Mouse (Mus musculus): Measurements from ENCODE around the gene Gucd1.
"Not testable (repeated sequence)": the region's sequence is repeated elsewhere in the genome, so short reads cannot be mapped to it uniquely, and the experiment has no call there.

The Gucd1 gene

DNA sequence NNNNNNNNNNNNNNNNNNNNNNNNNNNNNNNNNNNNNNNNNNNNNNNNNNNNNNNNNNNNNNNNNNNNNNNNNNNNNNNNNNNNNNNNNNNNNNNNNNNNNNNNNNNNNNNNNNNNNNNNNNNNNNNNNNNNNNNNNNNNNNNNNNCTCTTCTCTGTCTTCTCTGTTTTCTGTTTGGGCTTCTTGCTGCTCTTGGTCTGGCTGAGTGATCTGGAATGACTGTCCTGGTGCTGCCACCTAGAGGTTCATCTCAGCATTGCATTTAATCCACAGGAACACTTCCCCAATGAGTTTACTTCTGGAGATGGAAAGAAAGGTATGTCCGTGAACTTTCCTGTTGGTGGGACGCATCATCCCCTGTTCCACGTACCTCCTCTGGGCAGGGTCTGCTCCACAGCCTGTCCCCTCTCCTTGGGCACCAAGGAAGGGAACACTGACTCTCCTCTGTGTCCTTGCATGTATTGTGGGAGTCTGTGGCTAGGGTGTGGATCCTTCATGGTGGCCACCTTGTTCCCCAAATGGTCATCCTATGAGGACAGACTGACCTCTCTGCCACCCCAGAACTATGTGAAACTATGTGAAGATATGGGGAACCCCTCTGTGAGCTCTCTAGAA lies 81.1 kb downstream of the Gucd1 start:
- peak; percentile 93 for DNase-seq (ENCODE audit: low spot score)

DNA sequence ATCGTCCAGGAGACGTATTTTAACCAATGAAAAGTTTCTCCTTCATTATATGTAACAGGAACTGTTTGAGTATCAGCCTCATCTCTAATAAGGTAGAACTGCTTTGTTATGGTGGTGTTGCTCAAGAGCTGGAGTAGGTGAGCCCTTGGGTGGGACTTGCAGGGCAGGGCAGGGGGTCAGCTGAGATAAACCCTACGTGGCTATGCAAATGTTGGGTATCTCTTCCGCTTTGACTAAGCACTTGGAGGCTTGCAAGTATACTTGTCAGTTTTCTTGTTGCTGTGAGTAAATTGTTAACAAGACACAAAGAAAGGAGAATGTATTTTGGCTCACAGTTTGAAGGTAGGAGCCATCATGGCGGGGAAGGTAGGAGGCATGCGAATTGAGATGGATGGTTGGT lies 87.1 kb downstream of the Gucd1 start:
- DNase-seq (ENCODE audit: low spot score): no peak

DNA sequence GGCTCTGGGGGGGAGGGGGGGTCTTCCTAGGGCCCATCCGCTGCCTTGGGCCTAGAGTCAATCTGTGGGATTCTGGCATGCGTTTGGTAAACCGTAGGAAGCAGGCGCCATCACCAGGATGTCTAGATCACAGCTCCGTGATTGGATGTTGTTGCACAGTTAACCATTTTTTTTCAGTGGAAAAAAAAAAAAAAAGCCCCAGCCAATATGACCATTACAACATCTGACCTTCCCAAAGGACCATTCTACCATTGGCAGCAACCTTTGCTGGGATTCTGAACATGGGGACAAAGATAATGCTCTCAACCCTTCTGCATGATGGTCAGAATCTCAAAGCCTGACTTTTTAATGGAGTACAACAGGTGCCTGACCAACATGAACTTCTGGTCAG lies 87.6 kb downstream of the Gucd1 start:
- DNase-seq (ENCODE audit: low spot score): no peak

DNA sequence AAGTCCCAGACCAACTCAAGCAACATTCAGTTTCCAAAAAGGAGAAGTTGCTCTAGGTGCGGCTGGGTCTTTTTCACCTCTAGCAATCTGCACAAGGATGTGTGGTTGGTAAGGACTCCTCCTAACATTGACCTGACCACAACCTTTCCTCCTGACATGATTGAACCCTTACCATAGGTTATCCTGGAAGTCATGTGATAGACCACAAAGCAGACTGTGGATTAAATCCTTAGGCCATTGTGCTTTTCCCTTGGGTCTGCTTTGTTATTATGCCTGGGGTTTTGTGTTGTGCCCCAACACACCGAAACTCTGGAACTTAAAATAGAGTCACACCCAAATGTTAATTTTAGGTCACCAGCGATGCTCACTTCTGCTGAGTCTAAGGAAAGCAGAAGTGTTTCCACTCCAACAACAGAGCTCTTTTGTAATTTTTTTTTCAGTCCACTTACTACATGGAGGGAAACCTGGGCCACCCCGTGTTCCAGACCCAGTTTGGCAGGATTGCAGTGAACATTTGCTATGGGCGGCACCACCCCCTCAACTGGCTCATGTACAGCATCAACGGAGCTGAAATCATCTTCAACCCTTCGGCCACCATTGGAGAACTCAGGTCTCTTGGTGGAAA lies 88.1 kb downstream of the Gucd1 start:
- no peak for DNase-seq (ENCODE audit: low spot score)

DNA sequence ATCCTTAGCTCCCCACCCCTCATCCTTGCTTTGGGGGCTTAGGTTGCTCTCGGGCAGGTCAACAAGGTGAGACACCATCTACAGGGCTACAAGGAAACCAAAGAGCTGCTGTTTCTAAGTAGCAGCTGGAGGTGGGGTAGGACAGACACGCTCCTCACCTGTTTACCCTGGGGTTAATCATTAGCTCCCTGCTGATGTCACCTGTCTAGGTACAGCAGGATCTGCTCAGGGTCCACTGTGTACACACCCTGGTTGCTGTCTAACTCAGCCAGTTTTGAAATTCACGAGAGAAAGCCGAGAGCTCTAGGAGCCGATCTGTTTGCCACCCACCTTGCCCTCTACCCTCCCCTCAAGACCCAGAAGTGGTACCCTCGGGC lies 88.8 kb downstream of the Gucd1 start:
- no peak for DNase-seq (ENCODE audit: low spot score)

DNA sequence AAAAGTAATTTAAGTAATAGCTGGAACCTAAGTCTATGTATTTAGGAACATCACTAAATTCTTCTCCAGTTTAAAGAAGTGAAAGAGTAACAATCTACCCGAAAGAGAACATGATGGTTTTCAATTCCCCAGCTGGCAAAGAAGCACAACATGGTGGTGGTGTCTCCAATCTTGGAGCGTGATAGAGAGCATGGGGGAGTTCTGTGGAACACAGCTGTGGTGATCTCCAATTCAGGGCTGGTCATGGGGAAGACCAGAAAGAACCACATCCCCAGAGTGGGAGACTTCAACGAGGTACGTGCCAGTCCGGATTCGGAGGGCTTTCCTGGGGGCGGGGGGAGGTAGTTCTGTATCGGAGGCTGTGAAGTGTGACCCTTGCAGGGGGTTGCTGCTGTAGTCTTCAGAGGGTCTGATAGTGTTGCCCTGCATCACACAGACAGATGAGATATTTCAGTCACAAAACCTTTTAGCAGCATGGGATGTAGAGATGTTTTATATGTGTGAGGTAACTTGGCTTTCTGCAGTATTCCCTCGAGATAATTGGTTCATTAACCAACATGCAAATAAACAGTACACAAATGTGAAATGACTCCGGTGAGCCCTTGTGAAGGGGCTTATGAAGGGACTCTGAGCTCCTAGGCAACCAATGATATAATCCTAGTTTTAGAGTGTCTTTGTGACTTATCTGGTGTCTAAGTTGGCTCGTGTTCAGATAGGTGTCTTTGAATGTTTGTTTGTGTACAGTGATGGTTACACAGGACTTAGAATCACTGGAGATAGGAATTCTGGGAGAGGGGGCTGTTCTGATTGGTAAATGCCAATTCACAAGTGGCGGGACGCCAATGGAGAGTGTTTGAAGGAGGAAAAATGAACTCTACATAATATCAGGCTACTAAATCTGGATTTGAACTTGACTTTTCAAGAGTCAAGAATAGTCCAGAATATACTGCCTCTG lies 89.4 kb downstream of the Gucd1 start:
- no peak for DNase-seq (ENCODE audit: low spot score)

DNA sequence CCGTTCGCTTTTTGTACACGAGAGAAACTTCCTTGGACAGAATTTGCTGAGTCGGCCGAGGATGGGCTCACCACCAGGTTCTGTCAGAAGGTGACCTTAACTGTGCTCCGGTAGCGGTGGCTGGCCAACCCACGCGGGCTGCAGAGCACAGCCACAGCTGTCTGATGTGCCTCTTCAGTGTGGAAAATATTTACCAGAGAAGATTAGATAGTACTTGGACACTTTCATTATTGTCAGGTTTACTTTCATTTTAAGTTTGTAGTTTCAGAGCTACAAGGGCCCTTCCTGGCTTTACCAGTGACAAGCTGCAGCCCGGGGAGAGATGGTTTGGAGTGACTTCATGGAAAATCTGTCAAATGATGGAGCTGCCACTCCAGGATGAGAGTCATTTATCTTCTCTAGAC lies 93.3 kb downstream of the Gucd1 start:
- no peak for DNase-seq (ENCODE audit: low spot score)

DNA sequence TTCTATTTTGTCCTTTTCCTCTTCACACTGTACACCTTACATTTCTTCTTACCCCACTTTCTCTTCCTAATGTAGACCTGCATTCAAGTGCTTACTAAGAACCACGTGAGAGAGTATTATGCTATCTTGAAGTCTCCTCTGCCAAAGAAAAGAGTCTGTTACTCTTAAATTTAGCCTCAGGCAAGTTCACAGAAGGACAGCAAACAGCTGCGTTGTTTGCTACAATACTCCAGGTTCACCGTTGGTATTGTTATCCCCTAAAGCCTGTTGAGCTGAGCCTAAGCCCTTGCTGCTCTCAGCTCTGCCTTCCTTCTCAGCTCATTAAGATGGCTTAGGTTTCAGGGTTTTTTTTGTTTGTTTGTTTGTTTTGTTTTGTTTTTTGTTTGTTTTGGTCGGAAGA lies 99.0 kb downstream of the Gucd1 start:
- no peak for DNase-seq (ENCODE audit: low spot score)

DNA sequence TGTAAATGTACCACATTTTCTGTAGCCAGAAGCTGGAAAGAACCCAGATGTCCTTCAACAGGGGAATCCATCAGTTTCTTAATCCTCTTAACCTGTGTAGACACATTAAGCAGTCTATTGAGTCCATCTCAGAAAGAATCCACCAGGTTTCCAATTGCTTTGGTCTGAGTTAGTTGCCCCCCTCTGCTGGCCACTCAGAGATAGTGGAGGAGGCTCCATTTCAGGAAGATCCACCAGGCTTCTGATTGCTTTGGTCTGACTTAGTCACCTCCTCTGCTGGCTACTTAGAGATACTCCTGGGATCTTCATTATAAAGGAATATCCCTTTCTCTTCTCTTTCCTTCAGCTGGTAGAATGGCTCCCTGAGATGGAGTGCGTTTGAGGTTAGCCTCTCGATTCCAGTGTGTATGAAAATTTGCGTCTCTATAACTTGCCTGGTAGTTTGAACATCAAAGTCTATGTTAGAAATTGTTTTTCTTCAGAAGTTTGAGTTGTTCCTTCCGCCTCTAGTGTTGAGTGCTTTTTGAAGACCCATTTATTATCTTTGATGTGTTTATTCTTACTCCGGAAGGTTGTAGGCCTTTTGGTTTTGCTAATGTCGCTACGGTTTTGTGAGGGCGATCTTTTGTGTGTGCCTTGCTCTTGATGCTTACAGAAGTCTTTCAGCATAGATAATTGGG lies 100.3 kb downstream of the Gucd1 start:
- DNase-seq (ENCODE audit: low spot score): no peak

DNA sequence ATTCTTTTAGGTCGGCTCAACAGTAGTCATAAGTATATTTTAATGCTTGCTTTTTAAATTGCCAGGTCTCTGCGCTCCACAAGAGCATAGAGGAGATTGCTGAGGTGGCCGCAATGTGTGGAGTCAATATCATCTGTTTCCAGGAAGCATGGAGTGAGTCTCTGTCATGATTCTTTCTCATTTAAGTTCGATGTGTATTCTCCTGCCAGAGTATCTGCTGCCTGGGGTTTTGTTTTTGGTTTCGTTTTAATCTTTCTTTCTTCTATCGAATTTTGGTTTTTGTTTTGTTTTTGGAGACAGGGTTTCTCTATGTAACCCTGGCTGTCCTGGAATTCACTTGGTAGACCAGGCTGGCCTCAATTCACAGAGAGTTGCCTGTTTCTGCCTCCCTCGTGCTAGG lies 102.8 kb downstream of the Gucd1 start:
- DNase-seq (ENCODE audit: low spot score): no peak

DNA sequence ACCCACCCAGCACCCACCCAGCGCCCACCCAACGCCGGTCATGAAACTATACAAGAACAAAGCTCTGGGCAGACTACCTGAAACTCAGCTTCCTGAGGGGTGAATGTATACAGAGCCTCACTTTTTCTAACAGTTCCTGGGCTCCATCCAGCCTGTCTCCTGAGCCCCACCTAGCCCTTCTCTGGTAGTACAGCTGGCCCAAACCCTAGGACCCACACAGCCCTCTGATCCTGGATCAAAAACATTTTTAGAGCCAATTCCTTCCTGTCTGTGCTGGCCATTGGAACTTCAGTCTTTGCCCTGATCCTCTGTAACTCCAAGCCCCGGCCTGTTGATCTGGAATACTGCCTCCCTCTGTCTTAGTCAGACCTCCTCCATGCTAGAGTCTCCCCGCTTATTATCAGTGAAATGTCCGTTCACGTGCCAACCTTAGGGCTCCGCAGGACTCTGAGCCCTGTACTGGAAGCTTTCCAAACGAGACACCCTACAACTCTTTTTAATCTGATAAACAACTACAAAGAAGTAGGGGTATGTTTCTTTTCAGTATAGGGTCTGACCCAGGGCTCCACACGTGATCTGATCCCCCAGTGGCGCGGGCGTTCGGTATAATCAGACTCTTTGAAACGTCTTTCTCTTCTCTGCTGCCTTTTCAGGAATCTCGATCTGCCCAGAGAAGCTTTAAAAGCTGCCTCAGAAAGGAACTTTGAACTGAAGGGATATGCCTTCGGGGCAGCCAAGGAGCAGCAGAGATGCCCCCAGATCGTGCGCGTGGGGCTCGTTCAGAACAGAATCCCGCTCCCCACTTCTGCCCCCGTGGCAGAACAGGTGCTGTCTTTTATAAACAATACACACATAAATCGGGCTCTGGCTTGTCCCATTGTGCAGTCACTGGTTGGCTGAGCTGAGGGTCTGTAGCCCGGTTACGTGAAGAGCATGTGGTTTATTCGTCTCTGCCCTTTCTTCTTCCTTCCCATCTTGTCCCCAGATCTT lies 105.4 kb downstream of the Gucd1 start:
- DNase-seq (ENCODE audit: low spot score): no peak

DNA sequence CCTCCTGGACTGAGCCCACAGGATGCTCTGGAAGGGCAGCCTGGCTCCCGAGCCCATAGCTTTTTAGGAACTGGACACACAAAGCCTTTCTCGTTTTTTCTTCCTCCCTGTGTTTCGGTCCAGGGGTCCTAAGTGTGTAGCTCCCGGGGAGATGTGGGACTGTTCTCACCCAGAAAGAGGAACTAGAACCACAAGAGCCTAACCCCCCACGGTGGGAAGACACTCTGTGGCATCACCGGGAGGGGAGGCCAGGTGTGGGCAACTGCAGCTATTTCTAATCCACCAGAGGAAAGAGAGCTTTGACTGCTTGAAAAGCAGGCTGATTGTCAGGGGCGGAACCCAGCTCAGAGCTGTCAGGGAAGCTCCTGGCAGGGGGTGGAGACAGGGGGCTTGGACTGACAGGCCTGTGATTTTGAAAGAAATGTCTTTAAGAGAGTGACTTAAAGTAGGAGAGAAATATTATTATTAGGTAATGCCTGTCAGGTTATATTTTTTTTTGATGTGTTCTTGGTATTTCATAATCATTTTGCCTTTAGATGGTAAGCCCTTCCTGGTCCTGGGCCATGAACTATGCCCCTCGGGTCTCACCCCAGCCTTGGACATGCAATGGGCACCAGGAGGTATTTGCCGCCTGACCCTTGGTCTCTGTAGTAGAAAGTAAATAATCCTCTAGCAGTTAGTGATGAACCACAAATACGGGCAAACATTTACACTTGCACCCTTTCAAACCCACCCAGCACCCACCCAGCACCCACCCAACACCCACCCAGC lies 106.2 kb downstream of the Gucd1 start:
- not testable (repeated sequence) for DNase-seq (ENCODE audit: low spot score)

DNA sequence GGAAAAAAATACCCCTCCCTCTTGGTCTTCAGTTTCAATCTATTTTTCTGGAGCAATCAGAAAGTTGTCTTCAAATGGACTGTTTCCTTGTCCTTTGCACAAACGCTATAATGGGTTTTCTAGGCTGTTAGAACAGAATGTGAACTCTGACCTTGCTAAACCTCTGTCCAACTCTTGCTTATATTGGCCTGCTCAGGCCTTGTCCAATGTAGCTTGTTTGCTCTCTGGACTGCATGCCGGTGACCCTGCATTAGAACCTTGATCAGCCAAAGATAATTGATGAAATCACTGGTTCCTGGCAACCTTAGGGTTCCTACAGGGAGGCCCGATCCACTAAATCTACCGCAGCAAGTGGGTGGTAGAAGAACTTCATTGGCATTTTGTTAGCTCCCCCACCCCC lies 110.0 kb downstream of the Gucd1 start:
- DNase-seq (ENCODE audit: low spot score): no peak

DNA sequence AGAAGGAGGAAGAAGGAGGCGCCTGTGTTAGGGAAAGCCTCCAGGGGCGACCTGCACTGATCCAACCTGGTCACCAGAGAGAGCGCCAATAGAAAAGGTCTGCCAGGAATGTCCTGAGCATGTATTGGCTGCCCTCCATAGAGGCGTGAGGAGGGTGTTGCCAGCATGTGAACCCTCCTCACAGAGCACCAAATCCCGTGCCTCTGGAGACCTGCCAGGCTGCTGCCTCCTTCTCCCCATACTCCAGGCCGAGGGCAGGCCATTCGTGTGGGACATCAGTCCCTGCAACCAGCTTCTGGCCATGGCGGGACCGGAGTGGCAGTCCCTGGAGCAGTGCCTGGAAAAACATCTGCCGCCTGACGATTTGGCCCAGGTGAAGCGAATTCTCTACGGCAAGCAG lies 111.0 kb downstream of the Gucd1 start:
- DNase-seq (ENCODE audit: low spot score): no peak

DNA sequence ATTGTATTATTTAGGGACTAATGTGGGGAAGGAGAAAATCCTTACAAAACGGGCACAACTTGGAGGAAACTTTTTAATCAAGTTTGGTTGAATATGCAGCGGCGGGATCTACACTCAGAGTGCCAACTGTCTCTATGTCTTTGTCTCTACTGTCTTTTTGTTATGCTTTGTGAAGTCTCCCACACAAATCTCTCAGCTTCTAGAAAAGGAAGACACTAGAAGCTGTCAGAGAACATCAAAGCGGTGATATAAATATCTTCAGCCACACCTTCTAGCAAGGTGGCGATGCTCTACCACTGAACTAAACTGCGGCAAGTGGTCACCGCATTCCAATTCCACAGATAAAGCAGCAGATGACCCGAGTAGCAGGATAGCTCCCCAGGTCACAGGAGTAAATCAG lies 111.9 kb downstream of the Gucd1 start:
- no peak for DNase-seq (ENCODE audit: low spot score)

DNA sequence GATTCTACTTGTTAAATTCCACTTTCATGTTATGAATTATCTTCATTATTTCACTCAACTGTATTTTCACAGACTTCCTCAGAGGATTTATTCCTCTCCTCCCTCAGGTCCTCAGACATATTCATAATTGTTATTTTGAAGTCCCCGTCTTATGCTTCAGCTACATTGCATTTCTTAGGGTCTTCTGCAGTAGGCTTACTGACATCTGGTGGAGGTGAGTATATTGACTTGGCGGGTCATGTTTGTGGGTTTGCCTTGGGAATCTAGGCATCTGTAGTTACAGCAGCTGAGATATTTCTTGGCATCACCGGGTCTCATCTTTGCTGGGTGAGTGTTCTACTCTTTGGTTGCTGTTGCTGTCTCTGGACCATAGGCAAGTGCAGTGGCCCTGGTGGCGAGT lies 116.8 kb downstream of the Gucd1 start, which contains the start of gene Upb1:
Gene Upb1, plus strand, starts transcription at position 158 of the 400 bp plus-strand sequence.
- DNase-seq (ENCODE audit: low spot score): no peak

DNA sequence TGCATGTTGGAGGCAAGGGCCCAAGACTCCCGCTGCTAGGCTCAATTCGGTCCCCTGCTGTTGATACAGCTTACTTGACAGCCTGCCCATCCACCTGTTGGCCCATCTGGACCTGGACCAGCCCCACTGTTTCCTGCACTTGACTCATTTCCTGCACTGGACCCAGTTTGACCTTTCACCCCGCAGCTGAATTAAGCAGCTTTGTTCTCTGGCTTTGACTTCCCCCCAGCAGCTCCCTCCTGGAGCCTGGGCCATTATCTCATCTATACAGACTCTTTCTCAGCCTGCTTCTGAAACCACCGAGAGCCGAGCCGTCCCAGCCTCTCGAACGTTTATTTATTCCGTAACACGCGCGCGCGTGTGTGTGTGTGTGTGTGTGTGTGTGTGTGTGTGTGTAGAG lies 120.8 kb downstream of the Gucd1 start:
- peak; percentile 39 for DNase-seq (ENCODE audit: low spot score)

DNA sequence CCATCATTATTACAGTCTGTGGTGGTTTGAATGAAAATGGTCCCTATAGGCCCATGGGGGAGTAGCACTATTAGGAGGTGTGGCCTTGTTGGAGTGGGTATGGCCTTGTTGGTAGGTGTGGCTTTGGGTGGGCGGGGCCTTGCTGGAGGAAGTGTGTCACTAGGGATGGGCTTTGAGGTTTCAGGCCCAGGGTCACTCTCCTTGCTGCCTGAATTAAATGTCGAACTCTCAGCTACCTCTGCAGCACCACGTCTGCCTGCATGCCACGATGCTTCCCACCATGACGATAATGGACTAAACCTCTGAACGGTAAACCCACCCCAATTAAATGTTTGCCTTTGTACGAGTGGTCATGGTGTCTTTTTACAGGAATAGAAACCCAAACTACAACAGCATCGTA lies 123.0 kb downstream of the Gucd1 start:
- no peak for DNase-seq (ENCODE audit: low spot score)

DNA sequence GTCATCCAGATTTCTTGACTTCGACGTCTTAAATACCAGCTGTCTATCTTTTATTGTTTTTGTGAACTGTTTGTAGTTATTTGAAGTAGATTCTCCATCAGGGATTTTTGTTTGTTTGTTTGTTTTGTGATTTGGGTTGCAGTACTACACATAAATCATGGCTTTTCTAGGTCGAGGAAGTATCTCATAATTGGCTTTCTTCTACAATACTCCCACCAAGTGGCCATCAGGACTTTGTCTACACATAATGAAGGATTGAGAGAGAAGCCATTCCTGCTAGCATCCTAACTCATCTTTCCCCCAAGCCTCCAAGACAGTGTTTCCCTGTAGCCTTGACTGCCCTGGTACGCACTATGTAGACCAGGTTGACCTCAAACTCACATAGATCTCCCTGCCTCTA lies 126.9 kb downstream of the Gucd1 start:
- no peak for DNase-seq (ENCODE audit: low spot score)

DNA sequence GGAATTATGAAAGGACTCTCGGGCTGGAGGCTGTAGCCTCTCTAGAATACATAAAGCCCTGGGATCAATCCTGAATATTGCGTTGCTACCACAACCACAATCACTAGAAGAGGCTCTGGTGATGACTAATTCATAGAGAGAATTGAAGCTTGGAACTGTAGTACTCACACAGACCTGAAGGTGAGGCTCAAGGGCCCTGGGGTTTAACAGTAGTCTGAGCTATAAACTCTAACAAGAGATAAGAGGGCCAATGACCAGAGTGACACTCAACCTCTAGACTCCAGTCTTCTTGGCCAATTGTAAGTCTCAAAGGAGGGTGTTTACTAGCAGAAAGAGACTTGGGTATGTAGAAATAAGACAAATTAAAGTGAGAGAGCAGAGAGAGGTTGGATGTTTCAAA lies 127.6 kb downstream of the Gucd1 start:
- DNase-seq (ENCODE audit: low spot score): no peak

DNA sequence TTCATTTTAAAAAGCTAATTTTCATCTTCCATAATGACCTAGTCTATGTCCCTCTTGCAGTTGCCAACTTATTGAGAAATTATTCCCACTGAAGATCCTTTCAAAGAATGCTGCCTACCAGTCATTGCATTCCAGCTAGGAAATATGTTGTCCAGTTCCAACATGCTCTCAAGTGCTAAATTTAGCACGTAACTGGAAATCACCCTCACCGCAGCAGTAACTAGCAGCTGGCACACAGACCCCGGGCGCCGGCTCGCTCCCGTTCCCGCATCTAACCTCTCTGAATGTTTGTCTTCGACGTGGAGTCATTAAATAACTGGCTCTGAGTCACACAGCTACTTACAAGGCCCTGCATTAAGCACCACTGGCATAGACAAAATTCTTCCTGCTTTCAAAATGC lies 139.1 kb downstream of the Gucd1 start:
- no peak for DNase-seq (ENCODE audit: low spot score)

All from embryo, embryonic 10.5 days (tissue).